Mouse (Mus musculus) skeletal muscle tissue, adult 2 months (tissue): Measurements from ENCODE around the gene Actbl2.
A peak's percentile ranks its signal among the peaks of the same experiment; 100 is the strongest.

Experiments used
- DNase-seq: peaks from one replicate; pipeline ENCODE4 v3.0.0-alpha.2; 2012; ENCODE audit warnings: low read depth, low spot score

The Actbl2 gene

DNA sequence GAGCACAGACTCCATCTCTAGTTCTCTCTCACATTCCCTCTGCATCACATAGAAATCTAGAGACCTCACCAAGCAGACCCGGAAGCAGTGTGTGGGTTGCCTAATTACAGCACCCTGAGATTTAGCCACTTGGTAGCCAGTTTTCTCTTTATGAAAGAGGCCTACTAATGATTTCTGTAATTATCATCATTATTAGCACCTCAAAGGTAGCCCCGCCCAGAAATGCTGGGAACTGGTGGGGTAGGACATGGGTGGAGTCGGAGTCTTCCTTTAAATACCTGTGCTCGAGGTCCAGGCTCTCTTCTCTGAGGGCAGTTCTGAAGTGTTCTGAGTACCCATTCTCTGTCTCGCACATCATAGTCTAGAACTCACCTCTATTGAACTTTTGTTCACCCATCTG, at the start of gene Actbl2:
Gene Actbl2 (plus strand): TSS at position 301 of the 400 bp plus-strand sequence.
- no peak for DNase-seq

DNA sequence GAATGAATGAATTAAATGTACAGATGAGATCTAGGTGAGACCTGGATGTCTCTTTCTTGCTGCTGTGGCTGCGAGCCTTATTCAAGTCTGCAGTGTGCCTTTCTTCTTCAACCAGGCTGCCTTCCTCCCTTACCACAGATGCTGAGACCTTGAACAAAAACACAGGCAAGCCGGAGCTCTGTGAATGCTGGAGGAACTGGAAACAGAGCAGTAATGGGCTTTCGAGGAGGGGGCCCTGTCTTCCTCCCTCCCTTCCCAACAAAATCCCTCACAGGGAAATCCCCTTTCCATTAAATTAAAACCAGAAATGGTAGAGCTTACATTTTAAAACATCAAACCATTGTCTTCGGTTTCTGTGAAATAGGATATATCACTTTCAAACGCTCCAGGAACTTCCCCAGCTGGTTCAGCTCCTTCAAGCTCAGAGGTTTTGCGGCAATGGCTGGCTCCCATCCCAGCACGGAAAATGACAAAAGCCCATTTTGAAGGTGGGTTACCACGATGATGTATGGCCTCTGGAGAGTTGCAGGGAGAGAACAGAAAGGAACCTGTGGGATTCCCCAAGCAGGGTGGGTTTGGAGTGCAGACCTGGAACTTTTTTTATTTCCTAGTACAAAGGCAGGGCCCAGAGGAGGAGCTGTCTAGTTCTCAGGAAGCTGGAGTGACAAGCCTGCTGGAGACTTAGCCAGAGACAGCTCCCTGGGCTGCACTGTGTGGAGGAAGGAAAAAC, 44.0 kb upstream of the Actbl2 start:
- no peak for DNase-seq

DNA sequence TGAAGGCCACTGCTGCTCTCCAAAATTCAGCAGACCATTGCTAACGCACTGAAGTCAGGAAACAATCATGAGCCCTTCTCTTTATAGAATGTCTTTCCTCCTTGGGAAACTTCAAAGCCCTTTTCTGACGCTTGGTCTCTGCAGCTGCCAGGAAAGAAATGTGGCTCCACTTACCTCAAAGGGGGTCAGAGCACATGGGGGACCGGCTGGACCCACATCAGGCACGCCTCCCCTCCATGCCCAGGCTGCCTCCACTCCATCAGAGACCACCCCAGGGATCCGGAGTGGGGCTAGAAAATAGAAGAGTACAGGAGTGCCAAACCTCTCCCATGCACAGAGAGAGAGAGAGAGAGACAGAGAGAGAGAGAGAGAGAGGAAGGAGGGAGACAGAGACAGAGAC, 26.0 kb upstream of the Actbl2 start:
- no peak for DNase-seq

DNA sequence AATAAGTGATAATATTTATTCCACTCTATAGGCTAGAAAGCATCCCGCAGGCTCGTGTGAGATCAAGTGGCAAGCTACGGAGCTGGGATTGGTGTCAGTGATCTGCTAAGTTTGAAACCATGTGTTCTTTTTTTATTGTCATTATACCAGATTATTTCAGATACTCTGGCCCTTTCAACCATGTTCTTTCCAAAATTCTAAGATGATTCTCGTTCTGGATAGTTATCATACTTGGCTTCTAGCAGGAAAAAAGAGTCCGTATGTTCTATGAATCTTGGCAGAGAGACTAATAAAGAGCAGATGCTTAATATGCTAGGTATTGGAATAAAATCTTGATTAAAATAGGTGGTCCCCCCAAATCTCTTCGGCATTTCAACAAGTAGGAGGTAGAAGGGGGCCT, 25.3 kb upstream of the Actbl2 start:
- DNase-seq: no peak

DNA sequence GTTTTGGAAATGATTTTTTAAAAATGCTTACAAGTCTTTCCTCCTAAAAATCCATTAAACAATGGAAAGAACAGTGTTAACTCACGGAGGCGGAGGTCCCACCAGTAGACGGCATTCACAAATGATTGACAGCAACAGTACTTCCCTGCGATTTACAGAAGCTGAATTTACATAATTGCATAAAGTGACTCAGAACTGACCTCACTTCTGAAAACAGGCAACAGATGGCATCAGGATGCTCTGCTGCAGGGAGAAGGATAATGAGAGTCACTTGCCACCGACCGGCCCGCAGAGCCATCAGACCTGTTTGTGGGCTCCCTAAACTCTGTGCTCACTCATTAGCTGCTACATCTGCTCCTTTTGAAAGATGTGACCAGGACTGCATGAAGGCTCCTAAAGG, 22.4 kb upstream of the Actbl2 start:
- no peak for DNase-seq

DNA sequence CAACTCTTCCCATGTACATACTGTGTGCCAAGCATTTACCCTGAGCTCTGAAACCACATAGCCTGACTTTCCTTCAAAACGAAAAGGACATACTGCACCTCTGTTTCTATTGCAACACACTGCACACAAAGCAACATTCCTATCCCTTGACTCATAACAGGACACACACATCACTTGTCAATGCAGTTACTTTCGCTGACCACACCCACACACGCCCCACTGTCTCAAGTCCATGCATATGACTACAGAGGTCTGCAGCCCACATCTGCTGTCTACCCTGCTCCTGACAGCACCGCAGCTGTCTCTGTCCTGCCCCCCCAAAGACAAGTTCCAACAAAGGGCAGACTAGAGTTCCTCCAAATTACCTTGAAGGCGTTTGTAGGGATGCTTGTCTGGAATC, 21.5 kb upstream of the Actbl2 start:
- no peak for DNase-seq

DNA sequence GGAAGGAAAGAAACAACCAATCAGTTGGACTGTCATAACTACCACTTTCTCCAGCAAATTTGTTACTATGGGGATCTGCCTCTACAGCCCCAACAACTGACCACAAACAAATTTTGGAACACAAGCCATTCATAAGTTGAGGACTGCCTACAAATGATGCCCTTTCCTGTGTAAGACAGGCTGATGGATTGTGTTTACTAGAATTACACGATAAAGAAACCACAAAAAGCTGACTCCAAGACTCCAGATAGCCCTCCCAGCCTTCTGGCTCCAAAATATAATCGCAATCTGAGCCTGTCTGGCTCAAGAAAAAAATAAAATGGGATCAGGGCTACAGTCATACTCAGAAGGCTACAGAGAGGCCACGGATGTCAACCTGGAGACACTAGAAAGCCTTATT, 20.2 kb upstream of the Actbl2 start:
- DNase-seq: no peak

DNA sequence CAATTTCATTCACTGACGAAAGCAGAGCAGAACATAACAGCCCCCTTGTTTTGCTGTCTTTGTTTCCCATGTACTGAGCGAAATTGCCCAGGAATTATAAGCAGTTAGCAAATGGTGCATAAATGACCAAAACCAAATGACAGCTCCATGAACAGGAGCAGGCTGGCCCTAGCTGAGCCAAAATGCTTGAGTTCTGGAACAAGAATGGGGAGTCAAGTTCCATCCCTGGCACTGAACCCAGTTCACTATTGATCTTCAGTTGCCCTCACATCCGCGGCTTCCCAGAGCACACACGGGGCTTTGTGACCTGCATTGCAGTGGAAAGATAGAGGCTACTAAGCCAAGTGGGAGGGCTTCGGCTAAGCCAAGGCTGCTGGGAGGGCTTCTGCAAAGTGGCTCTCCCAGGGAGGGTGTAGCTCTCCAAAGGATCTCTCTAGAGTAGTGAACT, 19.1 kb upstream of the Actbl2 start:
- peak; percentile 26 for DNase-seq

DNA sequence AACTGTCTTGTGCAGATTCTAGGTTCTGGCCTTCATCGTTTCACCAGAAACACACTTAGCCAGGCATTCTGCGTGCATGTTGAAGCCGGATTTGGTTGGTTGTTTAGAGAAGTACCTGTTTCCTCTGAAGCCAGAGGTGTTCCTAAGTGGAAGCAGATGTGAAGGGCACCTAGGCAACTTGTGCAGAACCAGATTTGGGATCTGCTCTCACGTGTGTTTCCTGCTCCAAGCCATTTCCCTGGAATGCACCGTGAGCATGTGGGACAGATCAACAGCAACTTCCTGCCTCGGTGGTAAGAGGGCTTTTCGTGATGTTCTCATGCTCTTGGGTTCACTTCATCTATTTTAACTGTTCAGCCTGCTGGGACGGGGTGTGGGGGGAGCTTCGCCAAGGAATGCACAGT, 18.4 kb upstream of the Actbl2 start:
- DNase-seq: no peak

DNA sequence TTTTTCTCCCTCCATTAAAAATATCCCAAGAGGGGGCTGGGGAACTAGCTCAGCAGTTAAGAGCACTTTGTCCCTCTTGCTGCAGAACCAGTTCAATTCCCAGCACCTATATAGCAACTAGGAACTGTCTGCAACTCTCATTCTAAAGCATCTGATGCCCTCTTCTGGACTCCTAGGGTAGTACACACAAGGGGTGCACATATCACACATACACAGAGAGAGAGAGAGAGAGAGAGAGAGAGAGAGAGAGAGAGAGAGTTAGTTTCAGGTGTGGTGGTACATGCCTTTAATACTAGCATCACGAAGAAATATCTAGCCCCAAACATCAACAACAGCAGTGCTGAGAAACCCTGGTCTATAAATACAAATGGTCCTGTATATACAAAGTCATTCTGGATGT, 17.5 kb upstream of the Actbl2 start:
- DNase-seq: no peak

DNA sequence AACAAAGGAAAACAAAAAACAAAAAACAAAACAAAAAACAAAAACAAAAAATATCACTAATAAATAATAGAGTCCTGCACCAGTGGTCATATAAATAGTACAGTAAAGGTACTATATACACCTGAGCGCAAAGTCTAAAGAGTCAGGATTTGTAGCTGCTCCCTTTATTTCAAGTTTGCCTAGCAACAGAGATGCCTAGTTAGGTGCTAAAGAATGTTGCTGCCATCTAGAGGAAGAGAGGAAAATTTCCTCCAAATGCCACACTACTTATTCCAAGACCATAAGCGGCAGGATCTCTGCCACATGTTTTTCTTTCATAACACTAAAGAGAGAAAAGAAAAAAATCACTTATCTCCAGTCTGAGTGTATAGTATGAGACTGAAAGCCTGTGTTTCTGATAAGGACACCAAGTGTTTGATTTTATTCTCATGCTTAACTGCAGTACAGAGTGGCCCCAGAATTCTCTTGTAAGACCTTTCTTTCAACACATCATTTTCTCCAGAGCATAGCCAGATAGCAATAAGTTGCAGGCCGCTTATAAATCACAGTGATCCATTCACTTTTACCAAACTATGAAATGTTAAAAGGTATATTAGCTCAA, 16.8 kb upstream of the Actbl2 start:
- DNase-seq: peak; percentile 15

DNA sequence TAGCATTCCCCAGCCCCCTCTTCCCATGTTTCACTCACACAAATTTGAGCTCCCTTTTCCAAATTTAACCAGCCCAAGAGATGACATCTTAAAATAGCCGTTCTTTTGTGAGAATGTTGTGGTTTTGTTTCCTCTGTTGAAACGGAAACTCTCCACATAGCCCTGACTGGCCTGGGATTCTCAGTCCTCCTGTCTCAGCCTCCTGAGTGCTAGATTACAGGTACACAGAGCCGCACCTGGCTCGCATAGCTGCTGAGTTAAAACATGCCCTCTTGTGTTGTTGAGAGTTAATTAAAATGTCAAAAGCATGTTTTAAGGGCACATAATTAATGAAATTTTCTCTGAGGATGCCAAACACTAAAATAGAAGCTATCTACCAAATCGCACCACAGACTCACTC, 3.7 kb upstream of the Actbl2 start:
- no peak for DNase-seq

DNA sequence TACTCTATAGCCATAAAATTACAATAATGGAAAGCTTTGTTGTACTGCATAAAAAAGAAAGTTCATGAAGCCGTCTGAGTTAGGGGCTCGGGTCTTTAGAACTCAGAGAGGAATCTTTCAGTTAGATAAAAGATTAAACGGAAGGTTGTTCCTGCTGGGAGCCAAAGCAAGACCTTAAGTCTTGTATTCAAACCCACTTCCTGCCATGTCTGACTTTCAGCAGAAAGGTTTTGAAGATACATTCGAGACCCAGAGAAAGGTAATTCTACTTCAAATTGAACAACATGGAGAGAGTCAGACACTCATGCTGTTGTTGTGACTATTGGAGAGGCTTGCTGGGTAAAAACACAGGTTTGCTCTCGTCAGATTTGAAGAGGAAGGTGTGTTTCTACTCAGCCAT, 3.0 kb upstream of the Actbl2 start:
- DNase-seq: no peak

DNA sequence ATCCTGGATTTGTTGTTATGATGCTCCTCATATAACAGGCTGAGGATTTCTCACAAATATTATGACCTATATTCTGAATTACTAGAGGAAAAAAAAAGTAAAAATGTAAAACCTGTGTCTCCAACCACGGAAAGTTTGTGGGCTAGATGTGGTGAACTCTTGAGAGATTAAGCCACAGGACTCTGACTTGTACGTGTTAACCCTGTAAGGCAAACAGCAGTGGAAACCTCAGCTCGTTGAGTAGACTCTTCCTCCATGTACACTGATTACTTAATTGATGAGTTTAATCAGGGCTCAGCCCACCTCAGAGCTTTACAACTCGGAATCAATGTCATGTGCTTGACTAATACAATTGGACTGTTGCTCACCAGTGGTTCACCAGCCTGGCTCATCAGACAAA, 3.2 kb downstream of the Actbl2 start:
- DNase-seq: no peak

DNA sequence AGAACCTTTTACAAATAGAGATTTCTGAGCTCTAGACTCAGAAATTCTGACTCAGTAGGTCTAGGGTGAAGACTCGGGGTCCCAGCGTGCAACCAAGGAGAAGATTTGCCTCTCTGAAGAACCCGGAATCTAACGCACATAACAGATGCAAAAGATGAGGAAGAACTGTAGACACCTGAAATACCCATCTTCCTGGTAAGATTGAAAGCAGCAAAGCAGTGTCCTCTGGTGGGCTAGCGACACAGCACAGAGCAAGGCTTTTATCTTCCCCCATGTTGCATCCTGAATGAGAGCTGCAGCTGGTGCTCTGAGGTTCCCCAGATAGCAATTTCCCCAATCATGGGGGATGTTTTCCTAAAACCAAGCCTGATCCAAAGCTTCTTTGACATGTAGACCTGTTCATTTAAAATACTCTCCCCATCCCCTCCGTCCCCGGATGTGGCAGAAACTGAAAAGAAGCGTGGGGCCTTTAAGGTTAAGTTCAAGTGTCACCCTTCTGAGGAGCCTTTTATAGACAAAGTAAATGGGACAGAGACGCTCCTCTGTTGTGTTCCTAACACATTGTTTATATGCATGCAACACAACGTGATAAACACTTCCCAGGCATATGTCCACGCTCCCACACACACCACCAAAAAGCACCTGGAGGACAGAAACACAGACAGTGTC, 3.7 kb downstream of the Actbl2 start:
- no peak for DNase-seq

DNA sequence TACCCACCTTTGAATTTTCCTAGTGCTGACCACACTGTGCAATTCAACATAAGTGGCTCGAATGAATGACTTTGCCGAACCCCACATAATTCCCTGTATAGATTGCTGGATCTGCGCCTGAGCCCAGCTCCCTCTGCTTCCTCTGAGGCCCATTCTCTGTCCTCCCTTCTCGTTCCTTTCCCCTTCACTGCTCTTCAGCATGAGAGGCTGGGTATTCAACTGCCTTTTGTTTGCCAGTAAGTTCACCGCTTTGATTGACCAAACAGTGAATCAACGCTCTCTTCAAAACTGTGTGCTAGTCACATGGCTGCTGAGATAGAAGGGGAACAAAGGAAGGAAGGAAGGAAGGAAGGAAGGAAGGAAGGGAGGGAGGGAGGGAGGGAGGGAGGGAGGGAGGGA, 4.3 kb downstream of the Actbl2 start:
- DNase-seq: no peak

DNA sequence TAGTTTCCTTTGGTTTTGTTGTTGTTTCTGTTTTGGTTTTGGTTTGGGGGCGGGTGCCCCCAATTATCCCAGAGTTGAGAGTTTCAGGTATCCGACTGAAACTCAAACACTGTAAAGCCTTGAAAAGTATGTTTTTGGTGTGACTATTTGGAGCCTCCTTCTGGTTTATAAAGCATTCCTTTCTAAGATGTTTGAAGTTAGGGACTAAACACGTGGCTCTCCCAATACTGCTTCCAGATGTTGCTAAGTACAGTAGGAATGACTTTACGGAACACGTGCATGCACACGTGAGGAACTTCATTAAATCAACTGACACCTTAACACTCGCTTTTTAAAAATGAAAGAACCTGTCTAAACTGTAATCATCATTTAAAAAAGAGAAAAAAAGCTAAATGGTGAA, 4.9 kb downstream of the Actbl2 start:
- peak; percentile 10 for DNase-seq

DNA sequence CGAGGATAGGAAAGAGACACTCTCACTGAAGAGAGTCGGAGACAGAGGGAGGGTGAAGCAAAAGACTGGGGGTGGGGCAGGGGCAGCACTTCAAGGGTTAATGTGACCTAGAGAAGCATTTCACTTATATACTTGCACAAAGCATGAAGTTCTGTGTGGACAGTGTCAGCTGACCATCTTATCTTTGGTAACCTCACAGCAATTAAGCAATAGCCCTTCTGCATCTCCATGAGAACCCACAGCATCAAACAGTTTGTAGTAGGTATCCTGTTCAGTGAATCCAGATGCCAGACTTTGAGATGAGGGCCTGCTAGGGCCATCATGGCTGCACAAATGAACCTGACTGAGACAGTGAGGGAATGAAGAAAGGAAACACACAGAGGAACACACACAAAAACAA, 8.4 kb downstream of the Actbl2 start:
- DNase-seq: no peak

DNA sequence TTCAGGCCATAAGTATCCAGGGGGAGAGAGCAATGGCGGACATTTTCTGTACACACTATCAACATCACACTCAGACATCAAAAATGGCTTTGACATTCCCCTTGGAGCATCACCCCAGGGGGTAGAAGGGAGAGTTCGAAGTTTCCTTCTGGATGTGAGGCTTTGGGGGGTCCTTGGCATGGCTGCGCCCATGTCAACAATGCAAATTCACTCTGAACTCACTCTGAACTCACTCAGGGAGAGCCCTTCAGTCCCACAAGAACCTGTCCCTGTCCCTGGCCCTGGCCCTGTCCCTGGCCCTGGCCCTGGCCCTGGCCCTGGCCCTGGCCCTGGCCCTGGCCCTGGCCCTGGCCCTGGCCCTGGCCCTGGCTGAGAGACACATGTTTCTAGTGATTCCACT, 8.9 kb downstream of the Actbl2 start:
- DNase-seq: no peak

DNA sequence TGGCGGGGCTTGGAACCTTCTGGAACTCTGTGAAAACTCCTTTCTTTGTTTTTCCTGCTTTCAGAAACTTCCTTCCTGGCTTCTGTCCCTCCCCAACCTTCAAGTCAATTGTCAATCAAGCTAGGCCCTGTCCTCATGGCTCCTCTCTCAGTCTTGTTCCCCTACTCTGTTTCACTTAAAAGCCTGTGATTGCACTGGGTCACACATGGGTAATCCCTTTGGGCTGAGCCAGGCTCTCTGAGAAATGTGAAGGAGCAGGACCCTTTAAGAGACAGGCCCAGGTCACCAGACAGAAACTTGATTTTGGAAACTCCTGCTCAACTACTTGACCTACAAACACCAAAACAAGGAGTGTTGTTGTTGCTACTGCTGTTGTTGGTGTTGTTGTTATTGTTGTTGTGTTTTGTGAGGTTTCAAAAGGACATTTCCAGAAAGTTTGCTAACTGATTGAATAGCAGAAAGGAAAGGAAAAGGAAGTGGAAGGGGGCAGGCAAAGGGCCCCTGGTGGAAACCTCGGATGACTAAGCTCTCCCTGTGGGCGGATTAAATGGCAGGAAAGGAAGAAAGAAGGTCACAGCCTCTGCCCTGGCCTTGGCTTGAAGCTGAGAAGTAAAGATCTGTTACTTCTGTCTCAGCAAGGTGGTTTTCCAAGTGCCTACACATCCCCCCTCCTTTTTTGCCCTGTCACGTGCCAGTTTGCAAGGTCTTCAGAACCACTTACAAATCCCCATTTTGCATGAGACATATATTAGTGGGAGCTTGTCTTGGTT, 10.6 kb downstream of the Actbl2 start:
- DNase-seq: no peak

DNA sequence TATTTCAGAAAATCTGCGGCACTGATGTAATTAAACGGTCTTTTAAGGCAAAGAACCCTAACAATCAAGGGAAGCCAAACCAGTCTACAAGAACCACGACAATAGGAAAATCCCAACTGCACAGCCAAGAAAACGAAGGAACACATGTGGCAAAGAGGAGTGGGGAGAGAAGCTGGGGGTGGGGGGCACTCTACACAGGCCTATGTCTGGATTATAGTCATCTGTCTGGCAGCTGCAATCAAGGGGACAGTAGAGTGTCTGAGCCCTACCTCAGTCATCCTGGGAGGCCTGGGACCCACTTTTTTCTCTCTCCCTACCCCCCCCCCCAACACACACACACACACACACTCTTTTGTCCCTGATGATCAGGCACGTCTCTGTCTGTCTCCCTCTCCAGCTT, 12.0 kb downstream of the Actbl2 start:
- DNase-seq: no peak

DNA sequence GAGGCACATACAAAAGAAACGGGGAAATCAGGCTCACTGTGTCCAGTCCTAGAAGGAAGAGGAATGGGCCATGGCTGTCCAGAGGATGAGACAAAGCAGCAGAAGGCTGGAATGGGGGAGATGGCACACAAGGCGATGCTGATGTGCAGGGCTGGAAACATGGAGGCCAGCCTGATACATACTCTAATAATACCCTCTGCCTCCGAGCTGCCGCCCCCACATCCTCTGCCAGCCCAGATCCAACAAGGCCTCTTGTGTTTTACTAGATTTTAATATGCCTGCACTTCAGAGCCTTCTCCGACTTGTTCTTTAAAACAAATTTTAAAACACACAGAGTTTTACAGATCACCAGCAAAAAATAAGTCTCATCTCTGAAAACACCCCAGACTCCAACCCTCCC, 14.2 kb downstream of the Actbl2 start:
- DNase-seq: no peak
